Mouse (Mus musculus) kidney, postnatal 14 days (tissue): Measurements from ENCODE around the gene Arfip1.

Experiments used
- DNase-seq: peaks from one replicate; pipeline ENCODE4 v3.0.0; 2022; ENCODE audit warnings: mixed read lengths

The Arfip1 gene

GRCm38 (mm10) chr3:84582023-84582912 is at the start of gene Arfip1:
Gene Arfip1 (minus strand): TSS chr3:84582625.
- DNase-seq, result peak; percentile 98

GRCm38 (mm10) chr3:84631586-84631985 is 49.2 kb upstream of the Arfip1 start:
- no peak for DNase-seq

GRCm38 (mm10) chr3:84622026-84622425 is 39.6 kb upstream of the Arfip1 start:
- no peak for DNase-seq

- no peak for DNase-seq
Observed at GRCm38 (mm10) chr3:84619725-84620124, 37.3 kb upstream of the Arfip1 start.

GRCm38 (mm10) chr3:84619056-84619455 is 36.6 kb upstream of the Arfip1 start:
- DNase-seq, result no peak

- DNase-seq, result no peak
Observed at GRCm38 (mm10) chr3:84618627-84619026, 36.2 kb upstream of the Arfip1 start.

GRCm38 (mm10) chr3:84615856-84616225 is 33.4 kb upstream of the Arfip1 start:
- no peak for DNase-seq

GRCm38 (mm10) chr3:84615050-84615855 is 32.8 kb upstream of the Arfip1 start:
- DNase-seq, result peak; percentile 64

- peak; percentile 75 for DNase-seq
Observed at GRCm38 (mm10) chr3:84610183-84610710, 27.8 kb upstream of the Arfip1 start.

GRCm38 (mm10) chr3:84603212-84603611 is 20.8 kb upstream of the Arfip1 start:
- DNase-seq, result no peak

- DNase-seq, result no peak
Observed at GRCm38 (mm10) chr3:84602759-84603158, 20.3 kb upstream of the Arfip1 start.

GRCm38 (mm10) chr3:84601870-84602495 is 19.6 kb upstream of the Arfip1 start:
- no peak for DNase-seq

- DNase-seq, result no peak
Observed at GRCm38 (mm10) chr3:84598756-84599155, 16.3 kb upstream of the Arfip1 start.

GRCm38 (mm10) chr3:84597996-84598734 is 15.7 kb upstream of the Arfip1 start:
- DNase-seq, result no peak

- no peak for DNase-seq
Observed at GRCm38 (mm10) chr3:84595677-84596234, 13.3 kb upstream of the Arfip1 start.

- DNase-seq, result no peak
Observed at GRCm38 (mm10) chr3:84594894-84595676, 12.7 kb upstream of the Arfip1 start.

- DNase-seq, result no peak
Observed at GRCm38 (mm10) chr3:84593274-84593673, 10.8 kb upstream of the Arfip1 start, which contains the start of gene Tigd4. Gene Tigd4 (plus strand): TSS chr3:84593574.

GRCm38 (mm10) chr3:84586736-84587135 is 4.3 kb upstream of the Arfip1 start:
- no peak for DNase-seq

GRCm38 (mm10) chr3:84582913-84583276 is 470 bp upstream of the Arfip1 start:
- no peak for DNase-seq

- DNase-seq, result no peak
Observed at GRCm38 (mm10) chr3:84581696-84582022, 766 bp downstream of the Arfip1 start.

- DNase-seq, result no peak
Observed at GRCm38 (mm10) chr3:84580716-84581115, 1.7 kb downstream of the Arfip1 start.
